Mouse (Mus musculus) heart, embryonic 11.5 days (tissue): ENCODE data around the gene Pcare. TPM values are rescaled to one million over a fixed set of nuclear protein-coding genes. Genes with fewer than 3 reads are reported as not detected.

Experiments used
- ATAC-seq: fragments of 200-750 bp; cut with Nextera tagmentation; replicated peaks from 2 replicates; pipeline ENCODE4 v1.8.0; 2017; ENCODE audit warnings: moderate library complexity; ENCODE audit not compliant: insufficient number of reproducible peaks, low FRiP score, low TSS enrichment
- H3K27ac ChIP-seq: fragments of 300-500 bp; sonication (generic); 2 replicates; pipeline ENCODE4 v1.5.1; 2014; ENCODE audit warnings: mild to moderate bottlenecking, low read depth, low read length
- H3K27me3 ChIP-seq: fragments of 300-500 bp; sonication (generic); 2 replicates; pipeline ENCODE4 v1.6.1; 2014; ENCODE audit warnings: mild to moderate bottlenecking, low read length, mixed read lengths; ENCODE audit not compliant: control insufficient read depth, insufficient read depth
- H3K36me3 ChIP-seq: fragments of 300-500 bp; sonication (generic); 2 replicates; pipeline ENCODE4 v1.6.1; 2014; ENCODE audit warnings: mild to moderate bottlenecking, low read length, moderate library complexity, mixed read lengths; ENCODE audit not compliant: control insufficient read depth, insufficient read depth
- H3K4me1 ChIP-seq: fragments of 300-500 bp; sonication (generic); 2 replicates; pipeline ENCODE4 v1.6.1; 2014; ENCODE audit warnings: low read length; ENCODE audit not compliant: control insufficient read depth, insufficient read depth
- H3K4me2 ChIP-seq: fragments of 300-500 bp; sonication (generic); 2 replicates; pipeline ENCODE4 v1.6.1; 2014; ENCODE audit warnings: mild to moderate bottlenecking, moderate library complexity
- H3K4me3 ChIP-seq: fragments of 300-500 bp; sonication (generic); 2 replicates; pipeline ENCODE4 v1.5.1; 2014; ENCODE audit warnings: low read depth, low read length
- H3K9ac ChIP-seq: fragments of 300-500 bp; sonication (generic); 2 replicates; pipeline ENCODE4 v1.6.1; 2014; ENCODE audit warnings: mild to moderate bottlenecking, low read depth, low read length, moderate library complexity
- H3K9me3 ChIP-seq: fragments of 300-500 bp; sonication (generic); replicated peaks from 2 replicates; pipeline ENCODE4 v1.6.1; 2016; ENCODE audit warnings: low read length; ENCODE audit not compliant: control insufficient read depth
- WGBS: fragments of 180-500 bp; shearing (Covaris S2); extraction: QIAGEN DNeasy Blood & Tissue Kit; methylation state at CpG from one replicate; pipeline ENCODE4 v1.1.7; 2014; ENCODE audit not compliant: insufficient replicate concordance; 5-methylcytosine and 5-hydroxymethylcytosine counted together
- polyA plus RNA-seq: library from polyadenylated mRNA; unstranded; fragments of >200 nt; fragmentation: Nextera tagmentation; extraction: Ambion mirVana; gene quantifications from 2 replicates; pipeline ENCODE4 v1.2.1, GENCODE M21; 2014

Gene Pcare
- not detected in 2 replicates for polyA plus RNA-seq

- H3K4me2 ChIP-seq, result no peak within 1 kb of the TSS
- no peak within 1 kb of the TSS for H3K27ac ChIP-seq
- no peaks in the 10 kb centered on the region for H3K9me3 ChIP-seq
- WGBS, result 76% methylated on average over 10 of the region's 10 CpGs
- H3K4me3 ChIP-seq, result no peak within 1 kb of the TSS
- H3K9ac ChIP-seq, result no peak within 1 kb of the TSS
- no peaks in the 10 kb centered on the region for H3K36me3 ChIP-seq
- no peaks in the 10 kb centered on the region for H3K4me1 ChIP-seq
- ATAC-seq, result no peak
- H3K27me3 ChIP-seq, result no peaks in the 10 kb centered on the region
These were observed at the start of gene Pcare for GRCm38 (mm10) chr17:71752831-71753230. TSS of gene Pcare (minus strand) at chr17:71752894.

- Histone ChIP-seq H3K4me1 (no peaks in the 10 kb centered on the region), H3K27ac (no peak overlapping the region), H3K36me3 (peaks cover 9% of the 10 kb centered on the region), H3K9ac (no peak overlapping the region), H3K9me3 (no peaks in the 10 kb centered on the region), H3K4me3 (no peak overlapping the region), H3K27me3 (no peaks in the 10 kb centered on the region), H3K4me2 (no peak overlapping the region)
- WGBS, result 70% methylated on average over 15 of the region's 15 CpGs
- no peak for ATAC-seq
These were observed 43.0 kb upstream of the Pcare start for GRCm38 (mm10) chr17:71795521-71796205.

GRCm38 (mm10) chr17:71791622-71792021, 38.9 kb upstream of the Pcare start:
- peaks cover 8% of the 10 kb centered on the region for H3K36me3 ChIP-seq
- H3K27ac ChIP-seq, result no peak overlapping the region
- no peak overlapping the region for H3K4me2 ChIP-seq
- no peaks in the 10 kb centered on the region for H3K27me3 ChIP-seq
- no peak overlapping the region for H3K9ac ChIP-seq
- no peaks in the 10 kb centered on the region for H3K4me1 ChIP-seq
- no peak for ATAC-seq
- WGBS, result 70% methylated on average over 4 of the region's 4 CpGs
- no peak overlapping the region for H3K4me3 ChIP-seq
- H3K9me3 ChIP-seq, result no peaks in the 10 kb centered on the region

- no peak overlapping the region for H3K9ac ChIP-seq
- H3K4me2 ChIP-seq, result no peak overlapping the region
- H3K27me3 ChIP-seq, result no peaks in the 10 kb centered on the region
- H3K27ac ChIP-seq, result no peak overlapping the region
- peaks cover 8% of the 10 kb centered on the region for H3K36me3 ChIP-seq
- ATAC-seq, result no peak
- no peak overlapping the region for H3K4me3 ChIP-seq
- no peaks in the 10 kb centered on the region for H3K9me3 ChIP-seq
- 82% methylated on average over 4 of the region's 4 CpGs for WGBS
- no peaks in the 10 kb centered on the region for H3K4me1 ChIP-seq
These were observed 38.4 kb upstream of the Pcare start for GRCm38 (mm10) chr17:71791109-71791508.

GRCm38 (mm10) chr17:71786456-71786855, 33.8 kb upstream of the Pcare start:
- ATAC-seq, result no peak
- H3K4me3 ChIP-seq, result no peak overlapping the region
- peaks cover 5% of the 10 kb centered on the region; the same call in 1 of the 2 replicates for H3K4me1 ChIP-seq
- no peaks in the 10 kb centered on the region; the same call in 1 of the 2 replicates for H3K36me3 ChIP-seq
- no peak overlapping the region for H3K9ac ChIP-seq
- H3K27me3 ChIP-seq, result peaks cover 4% of the 10 kb centered on the region; the same call in 1 of the 2 replicates
- H3K27ac ChIP-seq, result no peak overlapping the region
- H3K9me3 ChIP-seq, result no peaks in the 10 kb centered on the region
- no peak overlapping the region for H3K4me2 ChIP-seq

GRCm38 (mm10) chr17:71783366-71783735, 30.7 kb upstream of the Pcare start:
- H3K4me2 ChIP-seq, result peak overlapping the region; percentile 67
- no peak for ATAC-seq
- H3K9me3 ChIP-seq, result no peaks in the 10 kb centered on the region
- peaks cover 5% of the 10 kb centered on the region; the same call in 1 of the 2 replicates for H3K4me1 ChIP-seq
- WGBS, result 13% methylated on average over 10 of the region's 10 CpGs
- no peaks in the 10 kb centered on the region; the same call in 1 of the 2 replicates for H3K36me3 ChIP-seq
- peak overlapping the region; percentile 79 for H3K27ac ChIP-seq
- peak overlapping the region; percentile 82 for H3K9ac ChIP-seq
- peak overlapping the region; percentile 82 for H3K4me3 ChIP-seq
- H3K27me3 ChIP-seq, result peaks cover 4% of the 10 kb centered on the region; the same call in 1 of the 2 replicates

- H3K27ac ChIP-seq, result peak overlapping the region; percentile 79
- peak overlapping the region; percentile 82 for H3K9ac ChIP-seq
- ATAC-seq, result peak; percentile 49; the same call in 1 of the 2 replicates
- H3K9me3 ChIP-seq, result no peaks in the 10 kb centered on the region
- peaks cover 5% of the 10 kb centered on the region; the same call in 1 of the 2 replicates for H3K4me1 ChIP-seq
- WGBS, result 2% methylated on average over 41 of the region's 59 CpGs
- H3K27me3 ChIP-seq, result peaks cover 4% of the 10 kb centered on the region; the same call in 1 of the 2 replicates
- H3K4me2 ChIP-seq, result peak overlapping the region; percentile 67
- H3K36me3 ChIP-seq, result no peaks in the 10 kb centered on the region; the same call in 1 of the 2 replicates
- H3K4me3 ChIP-seq, result peak overlapping the region; percentile 82
These were observed 30.1 kb upstream of the Pcare start for GRCm38 (mm10) chr17:71782699-71783365.

- Histone ChIP-seq H3K27ac (peak overlapping the region; percentile 79), H3K27me3 (peaks cover 4% of the 10 kb centered on the region; the same call in 1 of the 2 replicates), H3K9ac (peak overlapping the region; percentile 82), H3K9me3 (no peaks in the 10 kb centered on the region), H3K4me3 (peak overlapping the region; percentile 82), H3K4me1 (peaks cover 5% of the 10 kb centered on the region; the same call in 1 of the 2 replicates), H3K4me2 (peak overlapping the region; percentile 67), H3K36me3 (no peaks in the 10 kb centered on the region; the same call in 1 of the 2 replicates)
- ATAC-seq, result peak; percentile 27; the same call in 1 of the 2 replicates
- under 1% methylated on average over 29 of the region's 29 CpGs for WGBS
These were observed 29.6 kb upstream of the Pcare start for GRCm38 (mm10) chr17:71782242-71782698.
